Mouse (Mus musculus): ENCODE measurements at regions not wholly inside any gene's neighbourhood (a gene's known extent, or its start where the extent isn't known, plus 50 kb on each side); places are given as distances from the start of the nearest gene placed in this dataset.

- DNase-seq, result no peak
These were observed 100.8 kb upstream of the Gm12830 start for GRCm38 (mm10) chr4:114720696-114721095.

GRCm38 (mm10) chr4:114721386-114721785 lies 100.1 kb upstream of the Gm12830 start:
- no peak for DNase-seq

- no peak for DNase-seq
These were observed 93.1 kb upstream of the Gm12830 start for GRCm38 (mm10) chr4:114728235-114729000.

- DNase-seq, result no peak
These were observed 88.1 kb upstream of the Gm12830 start for GRCm38 (mm10) chr4:114733256-114734004.

- DNase-seq, result peak; percentile 5 to 30
These were observed 82.4 kb upstream of the Gm12830 start for GRCm38 (mm10) chr4:114738903-114739667.

DNA sequence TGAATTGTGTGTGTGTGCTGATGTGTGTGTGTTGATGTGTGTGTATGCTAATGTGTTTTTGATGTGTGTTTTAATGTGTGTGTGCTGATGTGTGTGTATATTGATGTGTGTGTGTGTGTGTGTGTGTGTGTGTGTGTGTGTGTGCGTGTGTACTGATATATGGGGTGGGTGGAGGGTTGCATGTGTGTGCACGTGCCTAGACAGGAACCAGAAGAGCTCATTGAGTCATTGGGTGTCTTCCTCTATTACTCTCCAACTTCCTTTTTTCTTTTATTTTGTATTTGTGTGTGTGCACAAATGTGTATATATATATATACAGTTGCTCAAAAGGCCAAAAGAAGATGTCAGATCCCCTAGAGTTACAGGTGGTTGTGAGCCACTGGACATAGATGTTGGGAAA lies 73.4 kb upstream of the Gm12830 start:
- no peak for DNase-seq

DNA sequence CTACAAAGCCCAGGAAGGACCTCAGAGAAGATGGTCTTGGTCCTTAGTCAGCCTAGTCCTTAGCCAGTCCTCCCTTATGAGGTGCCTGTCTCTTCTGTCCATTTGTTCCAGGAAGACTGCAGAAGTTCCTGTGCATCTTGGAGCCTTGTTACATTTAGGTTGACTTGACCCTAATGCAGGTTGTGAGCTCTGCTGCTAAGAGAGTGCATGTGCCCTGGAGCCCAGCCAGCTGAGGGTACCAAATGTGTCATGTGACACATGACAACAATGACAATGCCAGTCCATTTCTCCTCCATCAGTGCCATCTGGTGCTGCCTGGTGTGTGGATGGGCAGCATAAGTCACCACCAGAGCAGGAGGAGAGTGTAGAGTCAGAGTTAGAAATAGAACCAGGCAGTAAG lies 61.7 kb upstream of the Gm12830 start:
- no peak for DNase-seq

DNA sequence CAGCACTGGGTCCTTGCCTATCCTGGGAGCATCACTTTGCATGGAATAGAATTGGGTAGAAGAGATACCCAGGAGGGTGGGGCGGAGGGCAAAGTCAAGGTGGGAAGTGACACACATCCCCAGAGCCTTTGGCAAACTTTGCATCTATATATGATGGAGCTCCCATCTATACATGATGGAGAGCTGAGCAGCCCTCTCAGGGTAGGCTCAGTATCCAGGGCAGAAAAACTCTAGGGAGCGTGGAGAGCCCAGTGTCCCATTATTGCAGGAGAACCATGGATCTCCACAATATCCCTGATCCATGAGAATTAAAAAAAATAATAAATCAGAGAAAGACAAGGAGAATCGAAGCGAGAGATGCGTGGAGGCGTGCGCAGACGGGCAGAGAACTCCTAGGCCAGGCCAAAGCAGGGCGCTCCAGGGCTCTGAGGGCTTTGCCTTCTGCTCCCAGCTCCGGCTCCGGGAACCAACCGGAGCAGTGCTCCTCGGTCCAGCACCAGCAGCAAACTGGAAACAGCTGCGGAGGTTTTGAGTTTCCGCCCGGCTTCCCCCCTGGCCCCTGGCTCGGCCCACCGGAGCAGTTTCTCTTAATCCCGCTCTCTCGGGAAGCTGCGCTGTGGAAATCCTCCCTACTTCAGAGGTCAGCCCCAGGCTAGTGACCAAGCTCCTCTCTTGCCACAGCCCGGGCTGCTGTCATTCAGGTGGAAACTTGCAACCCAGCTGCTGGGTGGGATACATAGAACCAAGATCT lies 54.7 kb upstream of the Gm12830 start:
- DNase-seq, result no peak
